Mouse (Mus musculus) E14TG2a.4 (cell line): ENCODE results near the gene H2-Eb2.

Source experiments
- CTCF ChIP-seq: conservative IDR thresholded peaks from 2 replicates; pipeline ENCODE4 v1.5.1; 2014; ENCODE audit warnings: low read length
- NANOG ChIP-seq: IDR thresholded peaks from 2 replicates; pipeline ENCODE4 v1.6.1; 2014; ENCODE audit warnings: borderline replicate concordance, low read length, mixed read lengths
- POU5F1 ChIP-seq: IDR thresholded peaks from 2 replicates; pipeline ENCODE4 v1.6.1; 2014; ENCODE audit warnings: low read length, borderline replicate concordance

GRCm38 (mm10) chr17:34281836-34282235, 43.6 kb upstream of the H2-Eb2 start:
- TF ChIP-seq CTCF (no peak), NANOG (no peak), POU5F1 (no peak)
